Mouse (Mus musculus) CD8-positive naive resting alpha-beta T cell, adult 2 months (primary cell): ENCODE data around the gene Serf2.
"Not testable (repeated sequence)": the region's sequence is repeated elsewhere in the genome, so short reads cannot be mapped to it uniquely, and the experiment has no call there.

Source experiments
- DNase-seq, 2 experiments: peaks; one replicate each; pipeline ENCODE4 v3.0.0; 2022; ENCODE audit warnings: low read depth in 2 of 2, low spot score in 2 of 2

The Serf2 gene

GRCm38 (mm10) chr2:121446506-121446905, 2.5 kb upstream of the Serf2 start:
- no peak for DNase-seq

GRCm38 (mm10) chr2:121447006-121447405, 2.0 kb upstream of the Serf2 start:
- no peak for DNase-seq

DNA sequence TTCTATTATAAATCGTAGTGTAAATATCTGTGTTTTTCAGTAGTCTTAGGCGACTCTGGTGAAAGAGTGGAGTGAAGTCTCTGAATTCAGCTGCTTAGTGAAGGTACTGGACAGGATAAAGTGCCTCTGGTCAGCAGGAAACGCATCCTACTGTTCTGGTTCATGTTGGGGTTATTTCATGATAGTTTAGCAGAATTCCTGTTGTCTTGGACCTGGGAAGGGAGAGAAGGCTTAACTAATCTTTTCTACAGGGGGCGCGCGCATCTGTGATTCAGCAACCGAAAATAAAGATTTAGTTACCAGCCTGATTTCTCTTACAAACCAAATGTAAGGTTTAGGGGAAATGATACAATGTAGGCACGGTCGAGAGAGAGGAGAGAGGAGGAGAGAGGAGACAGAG, 859 bp upstream of the Serf2 start:
- peak in 1 of 2 experiments; percentile 45 for DNase-seq

DNA sequence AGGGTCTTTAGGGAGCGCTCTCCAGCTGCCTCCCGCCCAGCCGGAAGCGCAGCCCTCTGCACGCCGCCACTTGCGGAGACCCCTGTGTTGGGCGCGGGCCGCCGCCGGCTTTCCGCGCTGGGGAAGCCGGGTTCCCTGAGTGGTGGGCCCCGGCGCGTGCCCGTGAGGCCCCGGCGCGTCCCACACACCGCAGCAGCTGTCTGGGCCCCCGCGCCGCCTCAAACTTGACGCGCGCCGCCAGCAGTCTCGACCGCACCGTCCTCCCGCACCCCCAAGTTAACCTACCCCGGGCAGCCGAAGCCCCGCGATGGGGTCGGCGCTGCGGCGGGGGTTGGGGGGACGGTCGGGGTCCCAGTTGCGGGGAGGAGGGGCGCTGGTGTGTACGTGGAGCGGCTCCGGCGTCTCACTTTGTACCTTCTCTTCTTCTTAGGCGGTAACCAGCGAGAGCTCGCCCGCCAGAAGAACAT, 583 bp downstream of the Serf2 start:
- no peak for DNase-seq

DNA sequence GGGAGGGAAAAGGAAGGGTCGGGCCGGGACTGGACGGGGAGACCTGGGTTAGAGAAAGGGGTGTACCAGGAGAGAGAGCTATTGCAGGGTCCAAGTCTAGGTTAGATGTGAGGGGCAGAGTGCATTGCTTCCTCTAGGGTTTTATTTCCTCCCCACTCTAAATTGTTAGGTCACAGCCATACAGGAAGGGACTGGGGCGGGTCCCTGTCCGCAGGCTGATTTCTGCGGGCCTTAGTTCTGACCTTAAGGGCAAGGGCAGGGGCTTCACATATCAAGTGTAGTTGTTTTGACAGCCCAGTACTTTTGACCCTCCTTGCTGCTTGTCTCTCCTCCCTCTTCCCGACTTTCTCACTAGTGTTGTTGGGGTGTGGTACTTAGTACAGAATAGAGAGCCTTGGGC, 1.1 kb downstream of the Serf2 start:
- DNase-seq = no peak

- DNase-seq = no peak
Measured at GRCm38 (mm10) chr2:121452361-121452760, 3.4 kb downstream of the Serf2 start.

GRCm38 (mm10) chr2:121452990-121453389, 4.0 kb downstream of the Serf2 start, which contains the start of gene Hypk:
Gene Hypk (plus strand): TSS chr2:121453290.
- no peak for DNase-seq

GRCm38 (mm10) chr2:121453917-121454316, 4.9 kb downstream of the Serf2 start:
- DNase-seq = no peak

- no peak for DNase-seq
Measured at GRCm38 (mm10) chr2:121455534-121455933, 6.5 kb downstream of the Serf2 start.

GRCm38 (mm10) chr2:121456692-121457642, 8.0 kb downstream of the Serf2 start, which contains the start of gene Serinc4:
Gene Serinc4 (minus strand): TSS chr2:121456781.
- DNase-seq = peak; percentile 84 to 85

GRCm38 (mm10) chr2:121460071-121460470, 11.1 kb downstream of the Serf2 start:
- no peak for DNase-seq

DNA sequence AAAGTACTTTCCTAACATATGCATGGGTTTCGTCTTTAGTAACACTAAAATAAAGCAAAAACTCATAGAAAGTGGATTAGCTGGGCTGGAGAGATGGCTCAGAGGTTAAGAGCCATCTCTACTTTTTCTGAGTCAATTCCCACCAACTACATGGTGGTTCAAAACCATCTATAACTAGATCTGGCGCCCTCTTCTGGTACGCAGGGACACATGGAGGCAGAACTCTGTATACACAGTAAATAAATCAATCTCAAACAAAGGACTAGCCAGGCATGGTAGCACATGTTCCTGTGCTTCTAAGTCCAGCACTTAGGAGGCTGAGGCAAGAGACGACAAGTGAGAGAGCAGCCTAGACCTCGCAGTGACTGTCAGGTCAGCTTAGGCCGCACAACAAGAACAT, 20.0 kb downstream of the Serf2 start:
- DNase-seq = not testable (repeated sequence)

GRCm38 (mm10) chr2:121472783-121473182, 23.8 kb downstream of the Serf2 start:
- not testable (repeated sequence) for DNase-seq

DNA sequence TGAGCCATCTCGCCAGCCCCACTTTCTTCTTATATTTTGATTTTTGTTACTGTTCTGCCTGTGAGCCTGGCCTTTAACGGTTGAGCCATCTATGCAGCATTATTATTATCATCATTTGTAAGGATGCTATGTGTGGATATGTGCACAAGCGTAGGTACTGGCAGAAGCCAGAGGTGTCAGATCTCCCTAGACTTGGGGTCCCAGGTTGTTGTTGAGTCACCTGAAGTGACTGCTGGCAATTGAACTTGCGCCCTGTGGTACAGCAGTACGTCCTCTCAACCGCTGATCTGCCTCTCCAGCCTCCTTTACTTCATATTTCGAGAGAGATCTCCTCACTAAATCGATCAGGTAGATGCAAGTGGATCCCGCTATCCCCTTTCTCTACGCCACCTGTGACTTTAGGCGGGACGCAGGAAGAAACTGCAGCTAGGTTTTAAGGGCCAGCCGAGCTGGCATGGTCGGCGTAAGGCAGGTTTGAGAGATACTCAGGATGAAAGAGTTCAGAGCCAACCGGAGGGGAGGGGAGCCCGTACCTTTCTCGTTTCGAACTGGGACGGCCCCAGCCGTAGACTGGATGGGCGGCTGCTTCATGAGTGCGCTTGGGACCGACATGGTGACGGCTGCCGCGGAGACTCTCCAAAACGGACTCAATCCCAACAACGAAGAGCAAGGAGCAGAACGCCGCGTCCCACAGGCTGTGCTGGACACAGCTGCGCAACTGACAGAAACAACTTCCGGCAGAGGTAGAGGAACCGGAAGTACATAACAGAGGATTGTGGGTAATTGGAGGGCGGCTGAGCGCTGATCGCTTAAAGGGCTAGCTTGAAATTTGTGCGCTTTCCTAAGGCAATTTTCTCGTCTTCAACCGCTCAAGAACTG, 24.5 kb downstream of the Serf2 start, which contains the start of gene Mfap1b:
Gene Mfap1b (minus strand): TSS at position 767 of the 879 bp plus-strand sequence.
- DNase-seq = peak; percentile 61 to 71

GRCm38 (mm10) chr2:121474180-121474535, 25.2 kb downstream of the Serf2 start:
- no peak for DNase-seq

DNA sequence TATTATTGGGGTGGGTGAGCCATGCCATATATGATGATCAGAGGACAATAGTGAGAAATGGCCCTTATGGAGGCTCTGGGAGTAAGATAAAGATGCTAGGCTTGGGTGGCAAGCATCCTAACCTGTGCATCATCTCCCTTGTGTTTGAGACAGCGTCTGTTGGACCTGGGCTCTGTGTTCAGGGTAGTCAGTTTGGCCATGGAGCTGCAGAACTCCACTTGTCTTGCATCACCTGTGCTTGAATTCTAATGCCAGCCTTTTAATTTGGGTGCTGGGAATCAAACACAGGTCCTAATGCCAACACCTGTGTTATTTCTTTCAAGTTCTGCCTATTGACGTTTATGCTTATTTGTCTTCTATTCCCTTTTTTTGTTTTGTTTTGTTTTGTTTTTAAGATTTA, 26.3 kb downstream of the Serf2 start:
- DNase-seq = not testable (repeated sequence)

DNA sequence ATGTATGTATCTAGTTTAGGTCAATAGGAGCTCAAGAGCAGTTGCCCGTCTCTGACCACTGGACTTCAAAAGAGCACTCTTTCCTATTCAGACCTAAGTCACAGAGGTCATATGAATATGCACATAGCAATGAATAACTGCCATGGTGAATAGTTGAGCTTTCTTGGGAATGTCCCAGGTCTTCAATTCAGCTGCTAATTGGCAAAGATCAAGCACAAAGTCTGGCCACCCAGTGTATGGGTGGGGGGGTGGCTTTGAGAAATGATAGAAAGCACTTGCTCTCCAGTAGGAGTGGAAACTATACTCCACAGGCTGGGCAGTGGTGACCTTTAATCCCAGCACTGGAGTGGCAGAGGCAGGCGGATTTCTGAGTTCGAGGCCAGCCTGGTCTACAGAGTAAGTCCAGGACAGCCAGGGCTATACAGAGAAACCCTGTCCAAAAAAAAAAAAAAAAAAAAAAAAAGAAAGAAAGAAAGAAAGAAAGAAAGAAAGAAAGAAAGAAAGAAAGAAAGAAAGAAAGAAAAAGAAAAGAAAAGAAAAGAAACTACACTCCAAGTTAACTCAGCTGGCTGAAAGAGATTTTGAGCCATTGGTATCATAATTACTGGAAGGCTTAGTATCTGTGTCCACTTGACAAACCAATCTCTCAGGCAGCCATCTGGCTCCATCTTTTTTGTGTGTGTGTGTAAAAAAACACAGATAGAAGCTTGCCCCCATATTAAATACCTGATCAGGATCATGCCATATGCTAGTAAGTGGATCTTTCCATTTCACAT, 28.7 kb downstream of the Serf2 start:
- DNase-seq = no peak

GRCm38 (mm10) chr2:121480498-121480897, 31.5 kb downstream of the Serf2 start:
- DNase-seq = peak in 1 of 2 experiments; percentile 42

DNA sequence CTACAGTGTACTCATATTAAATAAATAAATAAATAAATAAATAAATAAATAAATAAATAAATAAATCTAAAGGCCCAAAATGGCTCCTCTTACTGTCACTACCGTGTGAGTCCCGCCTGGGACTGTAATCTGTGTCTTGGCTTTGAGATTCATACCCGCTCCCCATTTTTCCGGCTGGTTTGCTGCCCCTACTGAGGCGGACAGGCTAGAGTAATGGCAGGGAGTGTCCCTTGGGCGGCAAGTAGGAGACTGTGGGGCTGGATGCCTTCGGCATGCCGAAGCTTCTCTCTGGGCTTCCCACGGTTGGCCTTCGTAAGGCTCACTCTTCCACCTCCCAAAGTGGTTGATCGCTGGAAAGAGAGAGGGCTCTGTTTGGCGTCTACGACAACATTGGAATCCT, 31.9 kb downstream of the Serf2 start:
- DNase-seq = not testable (repeated sequence)

DNA sequence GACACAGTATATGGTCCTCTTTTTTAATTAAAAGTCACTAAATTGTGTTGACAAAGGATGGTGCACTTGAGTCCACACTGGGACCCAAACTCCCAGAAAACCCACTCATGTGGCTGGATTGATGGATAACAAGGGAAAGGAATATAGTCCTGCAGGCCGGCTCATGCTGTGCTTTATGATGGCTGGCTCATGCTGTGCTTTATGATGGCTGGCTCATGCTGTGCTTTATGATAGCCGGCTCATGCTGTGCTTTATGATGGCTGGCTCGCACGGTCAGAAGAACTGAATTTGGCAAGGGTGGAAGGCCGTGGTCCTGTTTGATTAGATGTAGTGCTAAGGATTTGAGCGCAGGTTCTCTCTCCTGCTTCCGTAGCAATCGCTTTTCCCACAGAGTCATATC, 34.6 kb downstream of the Serf2 start:
- DNase-seq = no peak

- not testable (repeated sequence) for DNase-seq
Measured at GRCm38 (mm10) chr2:121484403-121484802, 35.4 kb downstream of the Serf2 start.
